Mouse (Mus musculus) stomach, postnatal 0 days (tissue): ENCODE results near the gene Slit3.

Experiments
- CTCF ChIP-seq: IDR thresholded peaks from 2 replicates; pipeline ENCODE4 v1.5.1; 2016; ENCODE audit warnings: antibody characterized with exemption, low read depth, mild to moderate bottlenecking, moderate library complexity
- EP300 ChIP-seq: optimal IDR thresholded peaks from 2 replicates; pipeline ENCODE3; 2016; ENCODE audit warnings: antibody characterized with exemption

DNA sequence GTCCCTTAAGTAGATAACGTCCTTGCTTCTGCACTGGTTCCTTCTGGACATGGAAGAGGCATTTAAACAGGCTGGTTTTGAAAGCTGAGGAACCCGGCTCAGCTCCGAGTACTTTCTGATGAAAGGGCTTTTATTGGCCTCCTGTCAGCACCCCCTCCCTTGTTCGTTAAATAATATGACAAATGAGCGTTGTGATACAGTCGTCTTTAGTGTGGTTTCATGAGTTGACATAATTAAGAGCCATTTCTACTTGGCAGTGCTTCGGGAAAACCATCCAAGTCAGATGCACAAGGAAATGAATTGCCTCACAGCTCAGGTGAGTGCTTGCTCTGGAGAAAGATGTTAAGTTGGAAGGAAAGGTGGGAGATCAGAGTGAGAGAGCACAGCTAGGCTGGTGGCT lies 173.6 kb downstream of the Slit3 start:
- no peak for TF ChIP-seq CTCF
- no peak for TF ChIP-seq EP300
